Mouse (Mus musculus): ENCODE data around the gene Cpt1a.

Gene Cpt1a

DNA sequence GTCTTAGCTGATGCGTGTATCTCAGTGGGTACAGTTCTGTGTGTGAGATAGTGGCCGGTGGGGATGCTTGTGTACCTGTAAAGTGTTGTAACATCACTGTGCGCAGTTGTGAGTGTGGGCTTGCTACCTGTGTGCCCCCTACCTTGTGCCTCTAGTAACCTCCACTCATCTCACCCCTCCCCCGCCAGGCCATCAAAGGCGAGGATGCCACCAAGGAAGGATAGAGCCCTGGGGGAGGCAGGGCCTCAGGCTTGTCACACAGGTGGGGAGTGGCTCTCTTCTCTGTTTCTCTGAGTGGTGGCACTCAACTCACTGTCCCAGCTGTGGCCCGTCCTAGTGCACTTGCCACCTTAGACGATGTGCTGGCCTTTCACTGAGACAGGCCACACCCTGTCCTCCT, 108.9 kb downstream of the Cpt1a start:
- DNase-seq: no peak

DNA sequence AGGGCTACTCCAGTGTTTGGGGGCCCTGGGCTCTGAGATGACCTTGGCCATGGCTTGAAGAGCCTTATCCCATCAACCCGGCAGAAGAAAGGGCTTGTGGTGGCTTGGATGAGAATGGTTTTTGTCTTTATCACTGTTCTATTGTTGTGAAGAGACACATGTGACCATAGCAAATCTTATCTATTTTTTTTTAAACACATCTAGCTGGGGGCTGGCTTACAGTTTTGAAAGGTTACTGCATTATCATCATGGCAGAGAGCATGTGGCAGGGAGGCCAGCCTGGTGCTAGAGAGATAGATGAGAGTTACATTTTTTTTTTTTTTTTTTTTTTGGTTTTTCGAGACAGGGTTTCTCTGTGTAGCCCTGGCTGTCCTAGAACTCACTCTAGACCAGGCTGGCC, 109.8 kb downstream of the Cpt1a start:
- no peak for DNase-seq

DNA sequence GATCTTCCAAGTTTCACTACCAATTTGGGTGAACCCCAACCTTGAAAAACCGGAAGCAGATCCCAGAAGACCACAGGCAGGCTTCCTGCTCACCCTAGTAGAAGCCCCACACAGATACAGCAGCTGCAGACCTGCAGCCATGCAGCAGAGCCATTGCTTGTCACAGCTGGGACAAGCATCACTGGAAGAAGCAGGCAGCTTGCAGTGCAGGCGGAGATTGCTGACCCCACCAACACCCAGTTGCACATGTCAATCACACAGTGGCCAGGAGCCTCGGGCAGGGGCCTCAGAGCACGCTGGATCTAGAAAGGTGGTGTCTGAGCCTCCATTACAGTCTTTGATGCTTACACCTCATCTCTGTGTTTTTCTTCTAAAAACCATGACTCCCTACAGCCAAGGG, 112.0 kb downstream of the Cpt1a start:
- DNase-seq: no peak

DNA sequence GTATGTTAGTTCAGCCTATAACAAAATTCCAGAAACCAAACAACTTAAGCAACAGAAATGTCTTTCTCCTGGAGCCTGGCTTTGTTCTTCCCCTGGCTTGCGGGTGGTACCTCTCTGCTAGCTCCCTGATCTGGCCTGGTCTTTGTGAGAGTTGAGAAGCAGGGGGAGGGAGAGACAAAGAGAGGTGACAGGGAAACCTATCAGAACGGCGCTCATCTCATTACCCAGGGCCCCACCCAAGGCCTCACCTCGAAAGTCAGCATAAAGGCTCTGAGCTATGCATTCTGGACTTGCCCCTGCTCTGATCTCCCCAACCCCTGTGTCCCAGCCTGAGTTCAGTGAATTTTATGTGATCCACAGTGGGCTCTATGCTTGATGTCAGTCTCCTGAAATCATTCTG, 112.5 kb downstream of the Cpt1a start:
- no peak for DNase-seq

Data from lung, postnatal 10 days (tissue).